Mouse (Mus musculus) cerebellum, adult 18-20 months (tissue): ENCODE measurements around the gene Fgf7.
A peak's percentile ranks its signal among the peaks of the same experiment; 100 is the strongest.

ENCODE experiments used
- DNase-seq, 2 experiments: peaks; one replicate each; pipeline ENCODE4 v3.0.0; 2021

The Fgf7 gene

DNA sequence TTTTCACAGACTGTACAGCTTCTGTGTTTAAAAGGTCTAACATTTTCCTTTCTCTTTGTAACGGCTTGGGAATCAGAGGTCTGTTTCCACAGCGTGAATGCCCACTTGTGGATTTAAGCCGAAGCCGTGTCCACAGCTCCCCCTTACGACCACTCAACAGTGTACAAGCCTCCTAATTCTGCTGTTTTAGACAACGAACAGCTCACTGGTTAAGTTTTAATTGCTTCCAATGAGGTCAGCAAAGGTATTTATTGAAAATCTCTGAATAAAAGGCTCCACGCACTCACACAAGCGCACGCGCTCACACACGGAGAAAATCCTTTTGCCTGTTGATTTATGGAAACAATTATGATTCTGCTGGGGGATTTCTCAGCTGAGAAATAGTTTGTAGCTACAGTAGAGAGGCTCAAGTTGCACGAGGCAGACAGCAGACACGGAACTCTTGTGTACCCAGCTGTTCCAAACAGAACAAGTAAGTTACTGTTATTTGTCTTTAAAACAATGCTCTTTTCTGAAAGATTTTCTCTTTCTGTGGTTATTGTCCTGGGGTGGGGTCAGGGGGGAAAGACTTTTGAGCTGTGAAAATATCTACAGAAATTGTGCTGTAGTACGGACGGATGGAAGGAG, at the start of gene Fgf7:
Gene Fgf7 (plus strand): TSS at position 280 of the 627 bp plus-strand sequence.
- DNase-seq, result no peak

GRCm38 (mm10) chr2:126002291-126002690, 32.2 kb upstream of the Fgf7 start:
- DNase-seq, result no peak

GRCm38 (mm10) chr2:126006088-126006487, 28.4 kb upstream of the Fgf7 start:
- DNase-seq, result peak; percentile 44 to 47

GRCm38 (mm10) chr2:126006742-126007141, 27.7 kb upstream of the Fgf7 start:
- no peak for DNase-seq

DNA sequence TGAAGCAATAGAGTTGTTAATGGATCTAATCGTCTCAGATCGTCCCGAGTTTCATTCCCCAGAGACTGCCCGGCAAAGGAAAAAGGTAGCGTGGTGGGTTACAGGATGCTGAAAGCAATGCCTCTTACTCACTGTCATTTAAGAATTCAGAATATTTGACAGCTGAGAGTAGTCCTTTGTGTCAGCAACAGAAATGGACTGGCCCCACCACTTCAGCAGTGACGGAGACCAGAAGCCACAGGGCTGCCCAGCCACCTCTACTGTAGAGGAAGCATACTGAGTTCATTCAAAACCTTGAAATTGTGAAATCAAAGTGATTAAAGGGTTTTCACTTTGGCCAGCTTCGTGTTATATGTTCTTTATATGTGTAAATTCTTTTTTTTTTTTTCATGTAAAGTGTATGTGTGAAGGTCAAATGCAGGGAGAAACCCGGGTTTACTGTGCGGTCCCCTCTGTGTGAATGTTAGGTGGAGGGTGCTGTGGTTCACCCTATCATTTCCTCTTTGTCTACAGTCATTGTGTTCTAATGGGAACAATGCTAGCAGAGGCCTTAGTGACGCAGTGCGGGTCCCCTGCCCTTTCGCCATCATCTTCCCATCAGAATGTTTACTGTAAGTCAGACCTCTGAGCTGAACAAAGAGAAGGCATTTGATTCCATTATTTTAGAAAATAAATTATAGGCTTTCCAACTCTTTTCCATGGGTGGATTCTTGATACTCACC, 19.3 kb upstream of the Fgf7 start:
- DNase-seq, result no peak

DNA sequence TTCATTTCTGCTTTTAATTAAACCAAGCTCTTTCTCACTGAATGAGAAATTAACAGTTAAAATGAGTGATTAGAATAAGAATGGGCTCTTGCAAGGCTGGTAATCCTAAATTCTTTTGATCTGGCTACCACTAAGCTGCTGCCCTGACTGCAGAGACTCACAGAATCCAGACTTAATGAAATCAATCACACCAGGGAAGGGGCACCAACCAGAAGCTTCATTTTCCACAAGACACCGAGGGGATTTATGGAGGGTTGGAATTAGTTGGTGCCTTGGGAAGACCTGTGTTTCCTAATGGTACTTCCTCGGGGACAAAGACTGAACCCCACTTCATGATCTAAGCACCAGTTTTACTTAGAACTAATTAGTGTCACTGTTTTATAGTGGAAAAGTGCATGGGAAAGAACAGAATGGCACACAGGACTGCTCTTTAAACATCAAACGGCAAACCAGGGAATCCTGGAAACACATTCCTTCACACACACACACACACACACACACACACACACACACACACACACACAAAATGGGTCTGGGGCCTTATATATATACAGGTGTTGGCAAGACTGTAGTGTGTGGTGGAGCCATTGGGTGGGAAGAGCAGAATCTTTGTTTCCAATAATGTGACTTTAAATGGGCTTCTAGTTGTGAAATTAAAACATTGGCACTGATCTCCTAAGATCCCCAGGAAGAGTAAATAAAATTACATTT, 18.5 kb upstream of the Fgf7 start:
- DNase-seq, result no peak

GRCm38 (mm10) chr2:126031186-126031900, 3.1 kb upstream of the Fgf7 start:
- DNase-seq, result no peak

DNA sequence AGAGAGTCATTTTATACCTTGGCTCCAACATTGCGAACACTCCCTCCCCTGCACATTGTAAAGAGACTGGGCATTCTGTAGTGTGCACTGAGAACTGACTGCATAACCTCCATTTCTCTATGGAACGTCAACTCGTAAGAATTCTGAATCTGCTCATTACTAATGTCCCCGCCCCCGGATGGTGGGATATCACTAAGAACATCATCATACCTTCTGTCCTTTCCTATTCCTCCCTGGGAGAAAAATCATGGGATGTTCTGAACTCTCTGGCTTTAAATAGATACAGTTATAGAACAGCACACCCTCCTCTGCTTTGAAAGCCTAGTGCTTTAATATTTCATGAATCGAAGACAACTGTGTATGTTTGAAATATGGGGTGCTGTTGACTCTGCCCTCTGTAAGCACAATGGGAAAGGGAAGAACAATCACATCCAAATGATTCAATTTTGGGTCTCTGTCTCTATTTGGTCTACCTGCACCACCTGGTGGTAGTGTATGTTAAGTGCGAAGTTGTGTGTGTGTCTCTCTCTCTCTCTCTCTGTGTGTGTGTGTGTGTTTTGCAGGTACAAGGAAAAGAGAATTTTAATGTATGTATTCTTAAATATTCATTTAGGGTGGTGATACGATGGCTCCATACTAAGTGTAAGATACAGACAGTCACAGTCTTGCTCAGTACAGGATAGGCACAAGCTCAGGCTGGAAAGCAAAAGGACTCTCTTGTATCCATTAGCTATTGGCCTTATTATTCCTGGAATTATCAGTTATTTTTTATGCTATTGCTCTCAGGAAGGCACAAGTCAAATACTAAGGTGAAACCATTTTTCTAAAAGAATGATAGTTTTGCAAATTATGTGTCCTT, 1.1 kb upstream of the Fgf7 start:
- no peak for DNase-seq

GRCm38 (mm10) chr2:126035013-126035770, 734 bp downstream of the Fgf7 start:
- DNase-seq, result no peak

DNA sequence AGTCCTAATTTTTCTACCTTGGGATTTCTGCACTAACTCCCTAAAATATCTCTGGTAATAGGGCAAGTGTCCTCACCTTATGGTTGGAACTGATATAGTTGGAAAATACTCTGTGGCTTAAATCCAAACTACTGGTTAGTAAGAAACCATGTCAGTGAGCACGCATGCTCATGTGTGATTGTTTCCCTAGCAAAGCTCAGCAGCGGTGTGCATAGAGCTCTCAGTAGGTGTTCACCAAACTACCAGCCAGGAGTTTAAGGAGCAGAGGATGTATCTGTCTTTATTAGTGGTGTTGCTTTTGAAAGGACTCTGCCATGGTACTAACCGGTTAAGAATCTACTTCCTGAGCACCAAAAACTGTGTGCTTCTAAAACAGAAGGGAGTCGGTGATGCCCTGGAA, 1.7 kb downstream of the Fgf7 start:
- DNase-seq, result no peak

DNA sequence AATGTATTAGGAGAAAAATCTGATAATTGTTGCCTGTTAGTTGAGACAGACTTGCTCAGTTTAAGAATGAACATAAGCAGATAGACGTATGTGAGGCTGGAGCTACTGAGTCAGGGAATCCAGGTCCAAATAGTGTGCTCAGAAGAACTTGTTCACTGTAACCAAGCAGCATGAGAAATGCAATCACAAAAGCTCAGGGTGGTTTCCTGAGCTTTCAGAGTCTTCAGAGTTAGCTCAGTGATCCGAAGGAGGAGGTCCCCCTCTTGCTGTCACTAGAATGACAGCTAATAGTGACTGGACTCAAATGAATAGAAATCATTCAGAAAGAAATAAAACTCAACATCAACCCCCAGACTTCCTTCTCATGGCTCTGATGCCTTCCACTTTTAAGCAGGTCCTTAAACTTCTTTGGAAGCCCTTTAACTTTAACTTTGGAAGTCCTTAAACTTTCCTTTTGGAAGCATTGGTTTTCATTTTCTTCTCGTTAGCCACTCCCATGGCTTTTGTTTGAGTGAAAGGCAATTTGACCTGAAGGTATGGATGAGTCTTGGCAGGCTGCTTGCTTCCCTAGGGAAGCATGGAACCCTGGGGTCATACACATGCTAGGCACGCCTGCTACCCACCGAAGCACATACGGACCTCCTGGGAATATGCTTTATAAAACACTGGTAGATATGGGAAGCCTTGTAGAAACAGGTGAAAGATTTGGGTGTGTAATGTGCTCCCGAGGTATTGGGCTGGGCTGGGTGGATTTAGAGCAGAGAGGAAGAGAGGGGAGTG, 4.0 kb downstream of the Fgf7 start:
- DNase-seq, result no peak

DNA sequence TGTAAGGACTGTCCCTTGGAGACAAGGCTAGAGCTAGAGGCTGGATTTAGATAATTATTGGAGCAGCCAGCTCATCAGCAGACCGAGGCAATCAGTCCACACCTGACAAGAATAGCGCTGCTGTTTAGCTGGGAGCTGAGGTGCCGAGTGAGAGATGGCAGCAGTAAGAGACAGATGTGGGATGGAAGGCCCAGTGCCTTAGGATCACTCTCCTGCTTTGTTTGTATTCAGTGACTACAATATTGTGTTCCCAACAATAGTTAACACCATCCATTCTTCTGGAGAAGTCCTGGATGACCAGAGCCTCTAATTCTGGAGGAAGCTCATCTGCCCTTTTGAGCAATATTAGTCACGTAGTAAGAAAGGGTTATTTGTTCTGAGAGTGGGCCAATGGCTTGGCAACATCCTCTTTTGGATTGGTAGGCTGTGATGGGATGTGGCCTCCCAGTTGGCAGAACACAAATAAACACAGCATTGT, 5.0 kb downstream of the Fgf7 start:
- DNase-seq, result no peak

GRCm38 (mm10) chr2:126040651-126041050, 6.2 kb downstream of the Fgf7 start:
- DNase-seq, result no peak

GRCm38 (mm10) chr2:126041237-126041636, 6.8 kb downstream of the Fgf7 start:
- no peak for DNase-seq

DNA sequence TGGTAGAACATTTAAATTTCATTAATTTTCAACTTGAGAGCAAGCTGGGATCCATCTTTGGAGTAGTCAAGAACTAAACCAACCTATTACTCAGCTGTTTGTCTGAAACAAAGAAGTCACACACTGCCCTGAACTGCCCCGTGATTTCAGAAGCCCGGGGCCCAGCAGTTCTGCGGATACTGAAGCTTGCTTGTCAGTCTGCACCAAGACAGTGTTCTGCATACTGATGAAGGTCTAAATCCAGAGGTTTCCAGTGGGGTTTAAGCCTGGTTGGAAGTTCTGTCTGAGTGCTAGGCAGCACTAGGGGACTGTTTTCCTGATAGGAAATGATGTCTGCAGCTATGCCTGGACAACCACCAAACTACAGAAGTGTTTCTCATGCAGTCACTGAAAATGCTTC, 8.2 kb downstream of the Fgf7 start:
- no peak for DNase-seq

DNA sequence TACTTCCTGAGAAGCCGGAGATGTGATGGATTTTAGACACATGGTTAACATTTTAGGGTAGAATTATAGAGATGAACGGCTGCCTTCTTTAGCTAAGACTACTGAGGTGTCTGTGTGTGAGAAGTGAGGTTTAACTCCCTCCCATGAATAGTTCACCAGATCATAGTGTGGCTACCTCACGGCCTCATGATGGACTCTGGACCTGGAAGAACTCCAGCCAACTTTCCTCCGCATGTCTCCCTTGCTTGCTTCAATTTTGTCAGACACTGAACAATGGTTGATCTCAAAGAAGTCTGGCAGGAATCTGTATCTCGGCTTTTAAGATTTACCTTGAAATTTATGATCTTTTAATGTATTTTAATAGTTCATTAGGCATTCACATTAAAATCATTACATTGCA, 11.2 kb downstream of the Fgf7 start:
- no peak for DNase-seq

DNA sequence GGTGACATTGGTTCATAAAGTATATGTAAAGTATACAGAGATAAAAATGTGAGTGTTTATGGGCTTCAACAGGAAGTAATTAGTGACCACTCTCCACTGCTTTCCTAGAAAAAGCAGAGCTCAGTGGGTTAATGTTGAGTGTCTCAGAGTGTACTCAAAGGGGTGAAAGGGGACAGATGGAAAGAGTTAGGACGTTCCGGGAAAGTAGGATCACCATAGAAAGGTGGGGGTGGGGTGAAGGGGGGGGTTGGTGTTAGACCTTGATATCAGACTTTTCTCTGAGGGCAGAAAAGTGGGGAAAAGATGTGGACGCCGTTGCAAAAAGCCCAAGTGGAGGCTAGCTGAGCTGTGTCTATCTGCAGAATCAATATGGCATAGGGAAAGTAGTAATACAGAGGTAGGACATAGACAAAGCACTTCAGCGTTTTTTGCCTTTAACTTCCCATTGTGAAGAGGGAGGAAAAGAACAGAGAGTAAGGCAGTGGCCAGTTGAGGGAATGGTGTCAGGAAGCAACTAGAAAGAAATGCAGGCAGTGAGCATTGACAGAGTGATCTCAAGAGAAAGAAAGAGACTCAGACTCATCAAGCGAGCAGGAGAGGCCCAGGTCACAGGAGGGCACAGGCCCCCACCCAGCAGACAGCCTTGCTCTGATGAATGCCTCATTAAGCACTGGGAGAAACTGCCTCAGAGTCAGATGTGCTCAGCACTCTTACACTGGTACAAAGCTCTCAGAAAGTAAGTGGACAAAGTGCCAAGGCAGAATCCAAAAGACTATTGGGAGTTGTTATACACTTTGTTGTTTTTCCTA, 18.5 kb downstream of the Fgf7 start:
- DNase-seq, result no peak

DNA sequence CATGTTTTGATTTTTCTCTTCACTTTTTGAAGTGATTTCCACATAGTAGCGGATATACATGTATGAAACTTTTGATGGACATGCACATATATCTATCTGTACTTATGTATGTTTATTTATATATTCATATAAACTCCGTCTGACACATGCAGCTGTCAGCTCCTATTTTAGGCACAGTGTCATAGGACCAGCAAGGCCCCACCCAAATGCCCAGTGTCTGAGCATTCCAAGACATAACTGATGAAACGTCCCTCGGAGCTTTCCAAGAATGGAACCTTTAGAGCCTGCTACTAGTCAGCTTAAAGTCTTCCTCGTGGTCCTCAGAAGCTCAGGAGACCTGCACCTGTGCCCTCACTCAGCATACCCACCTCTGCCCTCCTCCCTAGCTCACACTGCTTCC, 19.2 kb downstream of the Fgf7 start:
- DNase-seq, result no peak

- DNase-seq, result no peak
These were observed 26.1 kb downstream of the Fgf7 start for GRCm38 (mm10) chr2:126060595-126060994.
